Mouse (Mus musculus): Measurements from ENCODE around the gene Dync2h1. TPM values are rescaled to one million over a fixed set of nuclear protein-coding genes. Genes with fewer than 3 reads are reported as not detected.

Gene Dync2h1
- polyA plus RNA-seq, 1 experiment from 2014 or later, result 27.9 TPM

Other genes starting within 250 kb of the Dync2h1 start
- 115 and 121 TPM in 2 replicates for gene Dcun1d5, start 74 bp upstream of the Dync2h1 start, polyA plus RNA-seq (2016; fragmentation: Nextera tagmentation; extraction: Ambion mirVana)
- not detected in 2 replicates for gene Mmp13, start 88.1 kb upstream of the Dync2h1 start, polyA plus RNA-seq (2016; fragmentation: Nextera tagmentation; extraction: Ambion mirVana)
- not detected in 2 replicates for gene Mmp12, start 159.9 kb upstream of the Dync2h1 start, polyA plus RNA-seq (2016; fragmentation: Nextera tagmentation; extraction: Ambion mirVana)
- gene Mmp1b, start 203.6 kb upstream of the Dync2h1 start, polyA plus RNA-seq (2016; fragmentation: Nextera tagmentation; extraction: Ambion mirVana), result not detected in 2 replicates